In genomic region chr14:51094921-51095320, GRCm38 (mm10) we compare ENCODE assay signal across 26 mouse cellular contexts. TPM values are rescaled to one million over a fixed set of nuclear protein-coding genes. Genes with fewer than 3 reads are reported as not detected.
DNase-seq lines count a peak whose midpoint lies in the region; ATAC-seq and TF ChIP-seq lines count a peak whose summit lies in the region.
"Had no signal": no experiment of that assay in that cellular context is flagged by ENCODE, and none has a peak within 500 bp of the region (broad histone marks: within the 10 kb centered on the region; RNA-seq: fewer than 3 reads in every experiment).

No protein-coding gene starts in this region.

- no peak for TF ChIP-seq EP300 in CH12.LX (IDR thresholded peaks at IDR 0.05; ENCODE audit: low read length)

- H3K9ac ChIP-seq in CH12.LX (ENCODE audit: insufficient read depth, low read depth), result no peak overlapping the region
- H3K9ac ChIP-seq: embryonic facial prominence, embryonic 13.5 days; forebrain, embryonic 12.5 days; forebrain, postnatal 0 days; heart, embryonic 13.5 days; hindbrain, embryonic 12.5 days had no signal

- TF ChIP-seq POLR2A in CH12.LX (IDR thresholded peaks at IDR 0.05; ENCODE audit: low read depth, low read length), result no peak

- peak overlapping the region; percentile 79 for H3K27ac ChIP-seq in gastrocnemius, adult 2 months
- H3K27ac ChIP-seq in layer of hippocampus, adult 2 months, result peak overlapping the region; percentile 33; the same call in 1 of the 2 replicates
- no peak overlapping the region for H3K27ac ChIP-seq in CH12.LX (ENCODE audit: insufficient read depth, low read depth)
- H3K27ac ChIP-seq: embryonic facial prominence, embryonic 13.5 days; forebrain, embryonic 12.5 days; heart, embryonic 13.5 days; hindbrain, embryonic 12.5 days had no signal

- no peak for DNase-seq in gastrocnemius, adult 2 months
- no peak for DNase-seq in gastrocnemius, postnatal 36 days
- DNase-seq in layer of hippocampus, adult 2 months (ENCODE audit: low spot score in 2 of 2), result no peak
- DNase-seq in layer of hippocampus, adult 9-10 months (ENCODE audit: low spot score), result no peak
- no peak for DNase-seq in CH12.LX (ENCODE audit: extremely low read depth)
- peak; percentile 29 for DNase-seq in brain, adult 2 months (ENCODE audit: low read depth, low spot score)
- no peak for DNase-seq in spleen, postnatal 36 days (ENCODE audit: low spot score in 2 of 2)
- DNase-seq: cerebellum, adult 18-20 months; cerebellum, adult 9-11 months; cerebellum, postnatal 36 days; forebrain, postnatal 0 days; gastrocnemius, postnatal 10 days; heart, postnatal 4 days had no signal

- no peaks in the 10 kb centered on the region for H3K9me3 ChIP-seq in CH12.LX (replicated peaks; ENCODE audit: low read length)
- H3K9me3 ChIP-seq: embryonic facial prominence, embryonic 13.5 days; forebrain, embryonic 12.5 days; heart, embryonic 13.5 days; hindbrain, embryonic 12.5 days had no signal

- no peaks in the 10 kb centered on the region for H3K27me3 ChIP-seq in CH12.LX (replicated peaks)
- H3K27me3 ChIP-seq: embryonic facial prominence, embryonic 13.5 days; forebrain, embryonic 12.5 days; heart, embryonic 13.5 days; hindbrain, embryonic 12.5 days had no signal

- H3K4me3 ChIP-seq in gastrocnemius, adult 2 months, result peak overlapping the region; percentile 56
- no peak overlapping the region for H3K4me3 ChIP-seq in layer of hippocampus, adult 2 months
- no peak overlapping the region for H3K4me3 ChIP-seq in CH12.LX (replicated peaks in 1 of 3; ENCODE audit: low read depth in 2 of 3, low read length in 2 of 3, poor library complexity in 1 of 3)
- H3K4me3 ChIP-seq: embryonic facial prominence, embryonic 13.5 days; forebrain, embryonic 12.5 days; heart, embryonic 13.5 days; hindbrain, embryonic 12.5 days had no signal

- no peak for TF ChIP-seq CTCF in gastrocnemius, adult 2 months (IDR thresholded peaks at IDR 0.05)
- no peak for TF ChIP-seq CTCF in layer of hippocampus, adult 2 months (conservative IDR thresholded peaks at IDR 0.05)
- TF ChIP-seq CTCF in CH12.LX (conservative IDR thresholded peaks at IDR 0.05 in 1 of 2, IDR thresholded peaks at IDR 0.05 in 1 of 2; ENCODE audit: low read depth in 2 of 2, low read length in 2 of 2), result no peak

- ATAC-seq in granulocyte monocyte progenitor cell, adult 5-6 weeks (replicated peaks; ENCODE audit: poor library complexity, severe bottlenecking), result no peak
- ATAC-seq: forebrain, postnatal 0 days; hindbrain, embryonic 16.5 days; inflammation-experienced regulatory T-cells, adult 6 months had no signal

- no peak for TF ChIP-seq RAD21 in CH12.LX (IDR thresholded peaks at IDR 0.05; ENCODE audit: low read depth, low read length)

- H3K4me1 ChIP-seq in CH12.LX (ENCODE audit: control insufficient read depth in 1 of 2, insufficient read depth in 2 of 2), result peaks cover 6 to 35% of the 10 kb centered on the region in 2 experiments; a peak in 3 of 4 replicates
- H3K4me1 ChIP-seq: embryonic facial prominence, embryonic 13.5 days; hindbrain, embryonic 12.5 days had no signal

- intact Hi-C loops in gastrocnemius, adult 2 months (cut with DNase I), result loop anchor here (5.0 kb wide), 1 partner anchor 68 kb away; no protein-coding TSS in a partner anchor
- intact Hi-C loops in gastrocnemius, postnatal 36 days (cut with DNase I), result loop anchor here (5.0 kb wide), 1 partner anchor 68 kb away; no protein-coding TSS in a partner anchor

- no peaks in the 10 kb centered on the region for H3K79me2 ChIP-seq in CH12.LX (replicated peaks; ENCODE audit: control insufficient read depth, extremely low read depth, insufficient read depth, poor library complexity, severe bottlenecking)

- H3K36me3 ChIP-seq in CH12.LX (replicated peaks in 1 of 2; ENCODE audit: control insufficient read depth in 1 of 2, insufficient read depth in 1 of 2, low read length in 1 of 2), result no peaks in the 10 kb centered on the region
- H3K36me3 ChIP-seq: embryonic facial prominence, embryonic 13.5 days; forebrain, embryonic 12.5 days; heart, embryonic 13.5 days; hindbrain, embryonic 12.5 days had no signal

- dilution Hi-C loops in CH12.LX (cut with MboI; ENCODE audit: extremely low pct_ligation_motif_present, extremely low pct_unique_long_range_greater_than_20kb, low sequenced_read_pairs), result no loop called here

- H3K4me2 ChIP-seq in CH12.LX (ENCODE audit: insufficient read depth, low read depth, poor library complexity, severe bottlenecking), result no peak overlapping the region
- H3K4me2 ChIP-seq: embryonic facial prominence, embryonic 13.5 days; forebrain, embryonic 12.5 days; heart, embryonic 13.5 days; hindbrain, embryonic 12.5 days had no signal

- in situ Hi-C loops in CH12.LX (cut with MboI; ENCODE audit: low pct_ligation_motif_present, low pct_unique_long_range_greater_than_20kb, low sequenced_read_pairs), result loop anchor here (10.0 kb wide), 1 partner anchor 70 kb away; no protein-coding TSS in a partner anchor

TF ChIP-seq in CH12.LX, 34 proteins besides CTCF, POLR2A, EP300 and RAD21:
- TF ChIP-seq ZNF384 (IDR thresholded peaks at IDR 0.05; ENCODE audit: low read depth, low read length) (peak; percentile 64), ZC3H11A (IDR thresholded peaks at IDR 0.05; ENCODE audit: low read depth, low read length) (no peak)

RNA-seq across cellular contexts. Expression of gene Ang, which starts 4.0 kb away (rescaled TPM):
- total RNA-seq in gastrocnemius, adult 2 months (2021), result 1 to 10 TPM; 4.0 TPM
- 1 to 10 TPM; 3.1 TPM for total RNA-seq in gastrocnemius, postnatal 36 days (2021)
- total RNA-seq in layer of hippocampus, adult 2 months (2021), result 1 to 10 TPM; 3.5 to 4.8 TPM
- total RNA-seq in CH12.LX (2012; rRNA removed) (1.6 and 2.2 TPM in 2 replicates), CH12.LX (2014; rRNA removed) (0.44 and 1.2 TPM in 2 replicates)
- polyA plus RNA-seq in CH12.LX (2012; ENCODE audit: insufficient read length, low read depth), result 0.97 and 1.2 TPM in 2 replicates
- 0.45 TPM in 1 of 2 replicates, not detected in the other for total RNA-seq in granulocyte monocyte progenitor cell, adult 5-6 weeks (2014; fragmentation: Nextera tagmentation)
- total RNA-seq in granulocyte monocyte progenitor cell, adult 5-6 weeks (2017), result 1.4 and 1.8 TPM in 2 replicates

RNA-seq across cellular contexts. Expression of gene Rnase4, which starts 4.0 kb away (rescaled TPM):
- 10 to 100 TPM; 34.6 to 40.1 TPM for total RNA-seq in gastrocnemius, adult 2 months (2021)
- 10 to 100 TPM; 30.2 to 30.3 TPM for total RNA-seq in gastrocnemius, postnatal 36 days (2021)
- total RNA-seq in layer of hippocampus, adult 2 months (2021), result 10 to 100 TPM; 15.0 to 18.0 TPM
- total RNA-seq in CH12.LX (2012; rRNA removed) (0.92 and 1.9 TPM in 2 replicates), CH12.LX (2014; rRNA removed) (1.8 and 2.5 TPM in 2 replicates)
- 1.1 and 1.6 TPM in 2 replicates for polyA plus RNA-seq in CH12.LX (2012; ENCODE audit: insufficient read length, low read depth)
- 1.7 and 6.8 TPM in 2 replicates for total RNA-seq in granulocyte monocyte progenitor cell, adult 5-6 weeks (2014; fragmentation: Nextera tagmentation)
- 2.5 and 2.9 TPM in 2 replicates for total RNA-seq in granulocyte monocyte progenitor cell, adult 5-6 weeks (2017)

RNA-seq across cellular contexts. Expression of gene Eddm3b, which starts 19.3 kb away (rescaled TPM):
- total RNA-seq in gastrocnemius, adult 2 months (2021), result not detected
- total RNA-seq in gastrocnemius, postnatal 36 days (2021), result not detected
- not detected for total RNA-seq in layer of hippocampus, adult 2 months (2021)
- not detected in 2 replicates for total RNA-seq in CH12.LX (2012; rRNA removed)
- total RNA-seq in CH12.LX (2014; rRNA removed), result not detected in 2 replicates
- not detected in 2 replicates for polyA plus RNA-seq in CH12.LX (2012; ENCODE audit: insufficient read length, low read depth)
- total RNA-seq in granulocyte monocyte progenitor cell, adult 5-6 weeks (2014; fragmentation: Nextera tagmentation), result not detected in 2 replicates
- total RNA-seq in granulocyte monocyte progenitor cell, adult 5-6 weeks (2017), result not detected in 2 replicates
- total RNA-seq: adrenal gland, adult 2 months; adrenal gland, postnatal 36 days; forebrain, postnatal 0 days; gastrocnemius, postnatal 10 days; heart, adult 8-10 months; heart, postnatal 4 days had no signal
- polyA plus RNA-seq: adrenal gland, adult 2 months; C2C12; embryonic facial prominence, embryonic 13.5 days; forebrain, embryonic 12.5 days; heart, embryonic 13.5 days; heart, postnatal 0 days; hindbrain, embryonic 12.5 days; hindbrain, embryonic 16.5 days; inflammation-experienced regulatory T-cells, adult 6 months had no signal

RNA-seq across cellular contexts. Expression of gene Olfr750, which starts 20.7 kb away (rescaled TPM):
- total RNA-seq in gastrocnemius, adult 2 months (2021), result not detected
- total RNA-seq in gastrocnemius, postnatal 36 days (2021), result not detected
- total RNA-seq in layer of hippocampus, adult 2 months (2021), result not detected
- total RNA-seq in CH12.LX (2012; rRNA removed) (not detected in 2 replicates), CH12.LX (2014; rRNA removed) (not detected in 2 replicates)
- polyA plus RNA-seq in CH12.LX (2012; ENCODE audit: insufficient read length, low read depth), result not detected in 2 replicates
- total RNA-seq in granulocyte monocyte progenitor cell, adult 5-6 weeks (2014; fragmentation: Nextera tagmentation), result not detected in 2 replicates
- not detected in 2 replicates for total RNA-seq in granulocyte monocyte progenitor cell, adult 5-6 weeks (2017)
- total RNA-seq: adrenal gland, postnatal 36 days; forebrain, postnatal 0 days; gastrocnemius, postnatal 10 days; heart, adult 8-10 months; heart, postnatal 4 days had no signal
- polyA plus RNA-seq: adrenal gland, adult 2 months; C2C12; embryonic facial prominence, embryonic 13.5 days; forebrain, embryonic 12.5 days; heart, embryonic 13.5 days; heart, postnatal 0 days; hindbrain, embryonic 12.5 days; intestine, postnatal 0 days had no signal

RNA-seq across cellular contexts. Expression of gene Rnase6, which starts 28.8 kb away (rescaled TPM):
- total RNA-seq in gastrocnemius, adult 2 months (2021), result under 1 TPM in 1 of 2 experiments, not detected in 1; 0.64 TPM
- under 1 TPM in 1 of 2 experiments, not detected in 1; 0.22 TPM for total RNA-seq in gastrocnemius, postnatal 36 days (2021)
- not detected for total RNA-seq in layer of hippocampus, adult 2 months (2021)
- total RNA-seq in CH12.LX (2012; rRNA removed), result 15.6 and 18.3 TPM in 2 replicates
- 35.1 and 38.2 TPM in 2 replicates for total RNA-seq in CH12.LX (2014; rRNA removed)
- polyA plus RNA-seq in CH12.LX (2012; ENCODE audit: insufficient read length, low read depth), result 15.3 and 16.4 TPM in 2 replicates
- total RNA-seq in granulocyte monocyte progenitor cell, adult 5-6 weeks (2014; fragmentation: Nextera tagmentation), result 1.2 and 6.1 TPM in 2 replicates
- 8.2 and 10.0 TPM in 2 replicates for total RNA-seq in granulocyte monocyte progenitor cell, adult 5-6 weeks (2017)
- polyA plus RNA-seq: C2C12 had no signal
